Mouse (Mus musculus) lung, postnatal 0 days (tissue): ENCODE data around the gene Ano9.

Experiments
- CTCF ChIP-seq: IDR thresholded peaks from 2 replicates; pipeline ENCODE4 v1.5.1; 2016; ENCODE audit warnings: antibody characterized with exemption, mild to moderate bottlenecking
- EP300 ChIP-seq: IDR thresholded peaks from 2 replicates; pipeline ENCODE4 v1.6.1; 2016; ENCODE audit warnings: antibody characterized with exemption, mild to moderate bottlenecking, control low read depth

- TF ChIP-seq EP300 (no peak), CTCF (no peak)
These were observed 57.0 kb downstream of the Ano9 start, which contains the start of gene B4galnt4 for GRCm38 (mm10) chr7:141060426-141061242.
